Mouse (Mus musculus) spleen, adult 2 months (tissue): ENCODE data around the gene Ppp1r35.

Experiments
- CTCF ChIP-seq: fragments of 200-500 bp; IDR thresholded peaks from 2 replicates; pipeline ENCODE4 v1.5.1; 2011; ENCODE audit warnings: mild to moderate bottlenecking, inconsistent platforms; ENCODE audit not compliant: insufficient read depth, insufficient read length, insufficient replicate concordance; ENCODE audit errors: extremely low read depth
- POLR2A ChIP-seq: fragments of 200-500 bp; IDR thresholded peaks from 2 replicates; pipeline ENCODE4 v1.6.1; 2011; ENCODE audit warnings: low read depth, low read length, inconsistent platforms

- TF ChIP-seq CTCF (no peak), POLR2A (no peak)
Observed at GRCm38 (mm10) chr5:137739471-137739870, 39.2 kb upstream of the Ppp1r35 start.
